Mouse (Mus musculus): ENCODE results near the gene 1700017D01Rik.

DNA sequence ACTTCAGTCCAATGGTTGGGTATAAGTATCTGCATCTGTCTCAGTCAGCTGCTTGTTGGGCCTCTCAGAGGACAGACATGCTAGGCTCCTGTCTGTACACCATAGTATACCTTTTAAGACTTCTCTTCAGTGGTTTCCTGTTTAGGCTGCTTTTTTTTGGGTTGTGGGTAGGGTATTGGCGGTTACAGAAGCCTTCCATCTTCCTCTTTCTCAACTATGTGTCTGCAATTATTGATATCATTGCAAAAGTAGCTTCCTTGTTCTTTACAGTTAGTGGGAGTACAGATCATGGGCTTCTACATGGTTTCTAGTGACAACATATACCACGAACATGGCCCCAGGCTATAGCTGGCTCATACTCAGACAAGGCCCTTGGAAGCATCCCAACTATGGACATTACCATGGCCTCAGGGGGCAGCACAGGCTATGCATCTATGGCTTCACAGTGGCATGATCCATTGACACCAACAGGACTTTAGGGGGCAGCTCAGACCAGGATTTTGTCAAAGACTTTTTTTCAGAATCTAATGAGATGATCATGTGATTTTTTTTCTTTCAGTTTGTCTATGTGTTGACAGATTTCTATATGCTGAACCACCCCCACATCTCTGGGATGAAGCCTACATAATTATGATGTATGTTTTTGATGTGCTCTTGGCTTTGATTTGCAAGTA is 65.3 kb downstream of the 1700017D01Rik start:
- TF ChIP-seq CTCF (IDR thresholded peaks at IDR 0.05; ENCODE audit: control insufficient read depth, insufficient read depth, insufficient read length) = no peak
- no peak for TF ChIP-seq USF1 (IDR thresholded peaks at IDR 0.05; ENCODE audit: low read depth)
